Mouse (Mus musculus) heart, postnatal 0 days (tissue): ENCODE data around the gene Kif1b.

Source experiments
- CTCF ChIP-seq: IDR thresholded peaks from 2 replicates; pipeline ENCODE4 v1.5.1; 2016; ENCODE audit warnings: antibody characterized with exemption, control low read depth, low read depth
- EP300 ChIP-seq: IDR thresholded peaks from 2 replicates; pipeline ENCODE4 v1.6.1; 2016; ENCODE audit warnings: antibody characterized with exemption, low read depth

- TF ChIP-seq CTCF (no peak), EP300 (no peak)
Measured at GRCm38 (mm10) chr4:149131021-149131752, 176.3 kb downstream of the Kif1b start.
